Mouse (Mus musculus): Measurements from ENCODE around the gene Slc7a9. TPM values are rescaled to one million over a fixed set of nuclear protein-coding genes. Genes with fewer than 3 reads are reported as not detected.

The Slc7a9 gene
- polyA plus RNA-seq, 1 experiment, result not detected

GRCm38 (mm10) chr7:35448867-35449266 is 271 bp downstream of the Slc7a9 start:
- Histone ChIP-seq H3K27ac (ENCODE audit: insufficient read depth, low read depth, low read length) (no peak overlapping the region), H3K4me3 (ENCODE audit: insufficient read depth, low read depth, low read length) (no peak overlapping the region), H3K4me1 (ENCODE audit: control insufficient read depth, insufficient read depth, low read length) (no peaks in the 10 kb centered on the region)
- WGBS, result 87% methylated on average over 7 of the region's 7 CpGs
- no peak for TF ChIP-seq CTCF (IDR thresholded peaks at IDR 0.05; ENCODE audit: insufficient read depth, low read depth, low read length)
- no peak for TF ChIP-seq POLR2A (IDR thresholded peaks at IDR 0.05; ENCODE audit: insufficient read depth, low read depth, low read length)

DNA sequence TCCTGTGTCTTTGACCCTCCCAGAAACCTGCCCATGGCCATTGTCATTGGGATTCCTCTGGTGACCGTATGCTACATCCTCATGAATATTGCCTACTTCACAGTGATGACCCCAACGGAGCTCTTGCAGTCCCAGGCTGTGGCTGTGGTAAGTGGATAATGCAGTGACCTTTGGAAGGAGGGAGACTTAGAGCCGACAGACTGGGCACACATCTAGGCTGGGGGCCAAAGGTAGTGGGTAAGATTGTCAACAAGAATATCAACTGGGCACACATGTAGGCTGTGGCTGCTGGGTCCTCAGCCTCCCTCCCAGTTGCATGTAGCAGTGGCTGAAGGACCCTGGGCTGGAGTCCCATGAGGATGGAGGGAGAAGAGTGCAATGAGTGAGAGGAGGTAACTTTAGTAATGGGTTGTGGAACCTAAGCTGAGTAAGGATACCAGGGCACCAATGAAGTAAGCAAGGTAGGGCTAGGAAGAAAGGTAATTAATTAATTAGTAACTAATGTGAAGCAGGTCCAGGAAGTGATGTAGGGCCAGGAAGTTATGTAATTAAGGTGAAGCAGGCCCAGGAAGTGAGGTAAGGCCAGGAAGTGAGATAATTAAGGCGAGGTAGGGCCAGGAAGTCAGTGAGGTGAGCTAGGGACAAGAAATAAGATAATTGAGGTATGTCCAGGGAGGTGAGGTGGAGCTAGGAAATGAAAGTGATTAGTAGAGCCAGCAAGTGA is 7.7 kb downstream of the Slc7a9 start:
- Histone ChIP-seq H3K4me1 (ENCODE audit: control insufficient read depth, insufficient read depth, low read length) (no peaks in the 10 kb centered on the region), H3K4me3 (ENCODE audit: insufficient read depth, low read depth, low read length) (no peak overlapping the region), H3K27ac (ENCODE audit: insufficient read depth, low read depth, low read length) (no peak overlapping the region)
- 80% methylated on average over 4 of the region's 4 CpGs for WGBS
- TF ChIP-seq POLR2A (IDR thresholded peaks at IDR 0.05; ENCODE audit: insufficient read depth, low read depth, low read length) (no peak), CTCF (IDR thresholded peaks at IDR 0.05; ENCODE audit: insufficient read depth, low read depth, low read length) (no peak)

DNA sequence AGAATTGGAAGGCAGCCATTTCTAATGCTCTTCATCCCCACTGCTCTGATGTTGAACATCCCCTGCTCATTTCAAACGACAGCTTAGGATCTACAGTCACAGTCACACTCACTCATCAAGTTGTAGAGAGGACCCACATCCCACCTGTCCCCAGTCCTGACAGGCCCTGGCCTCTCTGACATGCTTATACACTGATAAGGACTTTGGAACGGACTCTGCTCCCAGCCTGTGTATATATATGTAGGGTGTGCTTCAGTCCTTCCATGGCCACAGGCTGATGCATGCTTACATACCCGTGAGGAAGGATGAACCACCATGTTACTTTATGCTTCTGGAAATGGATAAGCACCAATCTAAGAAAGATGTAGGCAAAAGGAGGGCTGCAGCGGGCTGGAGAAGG is 12.4 kb downstream of the Slc7a9 start:
- TF ChIP-seq POLR2A (IDR thresholded peaks at IDR 0.05; ENCODE audit: insufficient read depth, low read depth, low read length) (no peak), CTCF (IDR thresholded peaks at IDR 0.05; ENCODE audit: insufficient read depth, low read depth, low read length) (no peak)
- H3K4me3 ChIP-seq (ENCODE audit: insufficient read depth, low read depth, low read length), result no peak overlapping the region
- 89% methylated on average over 4 of the region's 4 CpGs for WGBS

DNA sequence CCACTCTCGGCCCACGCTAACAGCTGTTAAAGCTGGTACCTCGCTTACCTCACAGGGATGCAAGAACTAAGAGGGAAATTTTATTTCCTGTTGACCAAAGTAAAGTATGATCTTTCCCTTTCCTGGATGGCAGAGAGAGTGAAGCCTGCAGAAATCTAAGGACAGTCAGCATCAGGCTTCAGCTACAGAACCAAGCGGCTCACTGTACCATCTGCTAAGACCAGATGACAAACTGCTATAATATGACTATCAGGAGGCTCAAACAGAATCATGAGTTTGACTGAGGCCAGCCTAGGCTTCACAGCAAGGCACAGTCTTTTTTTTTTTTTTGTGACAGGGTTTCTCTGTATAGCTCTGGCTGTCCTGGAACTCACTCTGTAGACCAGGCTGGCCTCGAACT is 16.4 kb downstream of the Slc7a9 start:
- no peak for TF ChIP-seq POLR2A (IDR thresholded peaks at IDR 0.05; ENCODE audit: insufficient read depth, low read depth, low read length)
- no peak for TF ChIP-seq CTCF (IDR thresholded peaks at IDR 0.05; ENCODE audit: insufficient read depth, low read depth, low read length)
- 96% methylated on average over 5 of the region's 5 CpGs for WGBS

More for the DNA sequence above, 12.4 kb downstream of the Slc7a9 start:
- Histone ChIP-seq H3K4me1 (ENCODE audit: control insufficient read depth, insufficient read depth, low read length) (no peaks in the 10 kb centered on the region), H3K27ac (ENCODE audit: insufficient read depth, low read depth, low read length) (no peak overlapping the region)

GRCm38 (mm10) chr7:35467856-35468255 is 19.3 kb downstream of the Slc7a9 start:
- WGBS, result 79% methylated on average over 2 of the region's 2 CpGs
- TF ChIP-seq POLR2A (IDR thresholded peaks at IDR 0.05; ENCODE audit: insufficient read depth, low read depth, low read length) (no peak), CTCF (IDR thresholded peaks at IDR 0.05; ENCODE audit: insufficient read depth, low read depth, low read length) (no peak)
- H3K4me3 ChIP-seq (ENCODE audit: insufficient read depth, low read depth, low read length), result no peak overlapping the region
- no peaks in the 10 kb centered on the region for H3K4me1 ChIP-seq (ENCODE audit: control insufficient read depth, insufficient read depth, low read length)
- no peak overlapping the region for H3K27ac ChIP-seq (ENCODE audit: insufficient read depth, low read depth, low read length)

More for the DNA sequence above, 16.4 kb downstream of the Slc7a9 start:
- Histone ChIP-seq H3K4me3 (ENCODE audit: insufficient read depth, low read depth, low read length) (no peak overlapping the region), H3K4me1 (ENCODE audit: control insufficient read depth, insufficient read depth, low read length) (no peaks in the 10 kb centered on the region), H3K27ac (ENCODE audit: insufficient read depth, low read depth, low read length) (no peak overlapping the region)

GRCm38 (mm10) chr7:35470794-35471193 is 22.2 kb downstream of the Slc7a9 start:
- Histone ChIP-seq H3K27ac (ENCODE audit: insufficient read depth, low read depth, low read length) (no peak overlapping the region), H3K4me3 (ENCODE audit: insufficient read depth, low read depth, low read length) (no peak overlapping the region), H3K4me1 (ENCODE audit: control insufficient read depth, insufficient read depth, low read length) (no peaks in the 10 kb centered on the region)
- TF ChIP-seq POLR2A (IDR thresholded peaks at IDR 0.05; ENCODE audit: insufficient read depth, low read depth, low read length) (no peak), CTCF (IDR thresholded peaks at IDR 0.05; ENCODE audit: insufficient read depth, low read depth, low read length) (no peak)
- WGBS, result 61% methylated on average over 4 of the region's 4 CpGs

- WGBS, result 85% methylated on average over 2 of the region's 2 CpGs
- no peak for TF ChIP-seq POLR2A (IDR thresholded peaks at IDR 0.05; ENCODE audit: insufficient read depth, low read depth, low read length)
- TF ChIP-seq CTCF (IDR thresholded peaks at IDR 0.05; ENCODE audit: insufficient read depth, low read depth, low read length), result no peak
- Histone ChIP-seq H3K4me3 (ENCODE audit: insufficient read depth, low read depth, low read length) (no peak overlapping the region), H3K4me1 (ENCODE audit: control insufficient read depth, insufficient read depth, low read length) (no peaks in the 10 kb centered on the region), H3K27ac (ENCODE audit: insufficient read depth, low read depth, low read length) (no peak overlapping the region)
These were observed 27.9 kb downstream of the Slc7a9 start for GRCm38 (mm10) chr7:35476457-35476856.

GRCm38 (mm10) chr7:35485126-35485525 is 36.5 kb downstream of the Slc7a9 start:
- Histone ChIP-seq H3K27ac (ENCODE audit: insufficient read depth, low read depth, low read length) (no peak overlapping the region), H3K4me3 (ENCODE audit: insufficient read depth, low read depth, low read length) (no peak overlapping the region), H3K4me1 (ENCODE audit: control insufficient read depth, insufficient read depth, low read length) (no peaks in the 10 kb centered on the region)
- TF ChIP-seq CTCF (IDR thresholded peaks at IDR 0.05; ENCODE audit: insufficient read depth, low read depth, low read length) (no peak), POLR2A (IDR thresholded peaks at IDR 0.05; ENCODE audit: insufficient read depth, low read depth, low read length) (no peak)
- 89% methylated on average over 2 of the region's 2 CpGs for WGBS

- no peak overlapping the region for H3K27ac ChIP-seq (ENCODE audit: insufficient read depth, low read depth, low read length)
- WGBS, result 82% methylated on average over 8 of the region's 8 CpGs
- TF ChIP-seq CTCF (IDR thresholded peaks at IDR 0.05; ENCODE audit: insufficient read depth, low read depth, low read length), result no peak
- TF ChIP-seq POLR2A (IDR thresholded peaks at IDR 0.05; ENCODE audit: insufficient read depth, low read depth, low read length), result no peak
- no peaks in the 10 kb centered on the region for H3K4me1 ChIP-seq (ENCODE audit: control insufficient read depth, insufficient read depth, low read length)
- no peak overlapping the region for H3K4me3 ChIP-seq (ENCODE audit: insufficient read depth, low read depth, low read length)
These were observed 38.0 kb downstream of the Slc7a9 start for GRCm38 (mm10) chr7:35486553-35486952.

All from olfactory bulb, adult 2 months (tissue).